Mouse (Mus musculus) stomach, postnatal 0 days (tissue): ENCODE results near the gene Dnpep. TPM values are rescaled to one million over a fixed set of nuclear protein-coding genes. Genes with fewer than 3 reads are reported as not detected.
A peak's percentile ranks its signal among the peaks of the same experiment; 100 is the strongest.

Experiments
- ATAC-seq: fragments of 200-750 bp; cut with Nextera tagmentation; 2 replicates; pipeline ENCODE4 v1.8.0; 2017; ENCODE audit not compliant: low FRiP score, low TSS enrichment
- DNase-seq: peaks from one replicate; pipeline ENCODE4 v3.0.0-alpha.2; 2016; ENCODE audit warnings: low spot score
- H3K27ac ChIP-seq: fragments of 300-500 bp; sonication (generic); replicated peaks from 2 replicates; pipeline ENCODE4 v1.5.1; 2014; ENCODE audit warnings: mild to moderate bottlenecking, control low read depth
- H3K27me3 ChIP-seq: fragments of 300-500 bp; sonication (generic); 2 replicates; pipeline ENCODE4 v1.6.1; 2014; ENCODE audit warnings: low read length; ENCODE audit not compliant: control insufficient read depth, insufficient read depth
- H3K36me3 ChIP-seq: fragments of 300-500 bp; sonication (generic); 2 replicates; pipeline ENCODE4 v1.6.1; 2014; ENCODE audit warnings: low read length, mixed read lengths; ENCODE audit not compliant: control insufficient read depth, insufficient read depth
- H3K4me1 ChIP-seq: fragments of 300-500 bp; sonication (generic); replicated peaks from 2 replicates; pipeline ENCODE4 v1.6.1; 2014; ENCODE audit warnings: antibody characterized with exemption; ENCODE audit not compliant: control insufficient read depth, insufficient read depth
- H3K4me2 ChIP-seq: fragments of 300-500 bp; sonication (generic); replicated peaks from 2 replicates; pipeline ENCODE4 v1.6.1; 2014; ENCODE audit warnings: low read depth, mild to moderate bottlenecking, control low read depth, moderate library complexity
- H3K4me3 ChIP-seq: fragments of 300-500 bp; sonication (generic); 2 replicates; pipeline ENCODE4 v1.5.1; 2014; ENCODE audit warnings: low read depth, low read length, control low read depth
- H3K9ac ChIP-seq: fragments of 300-500 bp; sonication (generic); 2 replicates; pipeline ENCODE4 v1.6.1; 2014; ENCODE audit warnings: mild to moderate bottlenecking, low read length, control low read depth, mixed read lengths
- H3K9me3 ChIP-seq: fragments of 300-500 bp; sonication (generic); 2 replicates; pipeline ENCODE4 v1.6.1; 2016; ENCODE audit warnings: low read length; ENCODE audit not compliant: control insufficient read depth
- CTCF ChIP-seq: IDR thresholded peaks from 2 replicates; pipeline ENCODE4 v1.5.1; 2016; ENCODE audit warnings: antibody characterized with exemption, low read depth, mild to moderate bottlenecking, moderate library complexity
- EP300 ChIP-seq: optimal IDR thresholded peaks from 2 replicates; pipeline ENCODE3; 2016; ENCODE audit warnings: antibody characterized with exemption
- WGBS: fragments of 180-500 bp; shearing (Covaris S2); extraction: QIAGEN DNeasy Blood & Tissue Kit; methylation state at CpG from one replicate; pipeline ENCODE4 v1.1.7; 2014; 5-methylcytosine and 5-hydroxymethylcytosine counted together
- polyA plus RNA-seq: library from polyadenylated mRNA; unstranded; fragments of >200 nt; fragmentation: Nextera tagmentation; extraction: Ambion mirVana; gene quantifications from 2 replicates; pipeline ENCODE4 v1.2.1, GENCODE M21; 2015

Dnpep gene
- polyA plus RNA-seq, 1 experiment from 2014 or later = 104 TPM

DNA sequence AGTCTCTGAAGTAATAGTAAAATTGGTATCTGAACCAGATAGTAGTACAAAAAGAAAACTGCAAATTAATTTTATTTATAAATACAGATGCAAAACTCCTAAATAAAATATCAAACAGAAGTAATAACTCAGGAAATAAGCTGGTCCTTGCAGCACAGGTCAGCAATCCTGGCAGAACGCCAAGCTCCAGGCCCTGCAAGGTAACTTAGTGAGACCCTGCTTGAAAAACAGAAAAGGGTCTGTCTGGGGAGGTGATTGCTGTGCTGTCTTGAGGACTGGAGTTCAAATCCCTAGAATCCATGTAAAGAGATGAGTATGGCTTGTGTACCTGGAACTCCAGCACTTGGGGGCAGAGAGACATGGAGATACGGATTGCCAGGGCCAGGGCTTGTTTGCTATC lies 13.1 kb downstream of the Dnpep start:
- no peaks in the 10 kb centered on the region for H3K4me1 ChIP-seq
- H3K36me3 ChIP-seq = peaks cover 11% of the 10 kb centered on the region
- no peak for DNase-seq
- no peak overlapping the region for H3K27ac ChIP-seq
- TF ChIP-seq CTCF = no peak
- TF ChIP-seq EP300 = no peak
- no peak for ATAC-seq
- H3K4me3 ChIP-seq = no peak overlapping the region
- 67% methylated on average over 2 of the region's 2 CpGs for WGBS
- no peak overlapping the region for H3K4me2 ChIP-seq
- H3K27me3 ChIP-seq = no peaks in the 10 kb centered on the region
- no peaks in the 10 kb centered on the region for H3K9me3 ChIP-seq
- no peak overlapping the region for H3K9ac ChIP-seq

DNA sequence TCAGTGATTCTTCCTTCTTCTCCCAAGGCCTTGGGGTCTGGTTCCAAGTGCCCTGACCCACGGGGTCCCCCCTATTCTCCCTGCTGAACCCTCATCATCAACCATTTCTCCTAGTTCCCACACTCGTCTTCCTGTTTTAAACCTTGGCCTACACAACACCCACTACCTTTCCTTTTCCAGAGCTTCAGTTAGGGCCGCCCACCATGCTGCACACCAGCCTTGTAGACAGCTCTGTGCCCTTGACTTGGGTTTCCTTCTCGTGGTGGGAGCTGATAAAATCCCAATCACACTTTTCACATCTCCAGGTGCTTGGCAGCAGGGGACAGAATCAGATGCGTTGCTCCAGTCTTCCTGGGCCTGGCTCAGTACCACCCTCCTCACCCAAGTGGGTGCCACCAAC lies 23.5 kb downstream of the Dnpep start:
- no peak for TF ChIP-seq EP300
- no peak for TF ChIP-seq CTCF
- Histone ChIP-seq H3K4me1 (peaks cover 3% of the 10 kb centered on the region; the same call in 1 of the 2 replicates), H3K4me2 (no peak overlapping the region), H3K9ac (no peak overlapping the region), H3K9me3 (no peaks in the 10 kb centered on the region), H3K4me3 (no peak overlapping the region), H3K27me3 (no peaks in the 10 kb centered on the region), H3K27ac (no peak overlapping the region), H3K36me3 (no peaks in the 10 kb centered on the region)
- DNase-seq (no peak), ATAC-seq (no peak)
- 71% methylated on average over 5 of the region's 5 CpGs for WGBS

GRCm38 (mm10) chr1:75293331-75293701 lies 24.5 kb downstream of the Dnpep start:
- no peak overlapping the region for H3K4me2 ChIP-seq
- ATAC-seq (peak; percentile 15; the same call in 1 of the 2 replicates), DNase-seq (no peak)
- no peak overlapping the region for H3K9ac ChIP-seq
- H3K9me3 ChIP-seq = no peaks in the 10 kb centered on the region
- H3K4me1 ChIP-seq = peaks cover 3% of the 10 kb centered on the region; the same call in 1 of the 2 replicates
- H3K4me3 ChIP-seq = no peak overlapping the region
- 80% methylated on average over 5 of the region's 5 CpGs for WGBS
- H3K27ac ChIP-seq = no peak overlapping the region
- H3K27me3 ChIP-seq = no peaks in the 10 kb centered on the region
- TF ChIP-seq CTCF = no peak
- TF ChIP-seq EP300 = no peak
- H3K36me3 ChIP-seq = no peaks in the 10 kb centered on the region

GRCm38 (mm10) chr1:75292476-75293330 lies 25.1 kb downstream of the Dnpep start:
- 20% methylated on average over 12 of the region's 12 CpGs for WGBS
- H3K36me3 ChIP-seq = no peaks in the 10 kb centered on the region
- H3K9ac ChIP-seq = no peak overlapping the region
- H3K27me3 ChIP-seq = no peaks in the 10 kb centered on the region
- H3K9me3 ChIP-seq = no peaks in the 10 kb centered on the region
- H3K4me1 ChIP-seq = peaks cover 3% of the 10 kb centered on the region; the same call in 1 of the 2 replicates
- TF ChIP-seq CTCF (no peak), EP300 (no peak)
- H3K27ac ChIP-seq = no peak overlapping the region
- peak; percentile 40; the same call in 1 of the 2 replicates for ATAC-seq
- H3K4me2 ChIP-seq = no peak overlapping the region
- no peak for DNase-seq
- no peak overlapping the region for H3K4me3 ChIP-seq

- ATAC-seq = no peak
- DNase-seq = no peak
- Histone ChIP-seq H3K9me3 (no peaks in the 10 kb centered on the region), H3K4me3 (no peak overlapping the region), H3K27ac (no peak overlapping the region), H3K4me2 (no peak overlapping the region), H3K36me3 (no peaks in the 10 kb centered on the region), H3K9ac (no peak overlapping the region), H3K27me3 (no peaks in the 10 kb centered on the region), H3K4me1 (peaks cover 3% of the 10 kb centered on the region; the same call in 1 of the 2 replicates)
- TF ChIP-seq CTCF (no peak), EP300 (no peak)
- 84% methylated on average over 8 of the region's 8 CpGs for WGBS
Observed at GRCm38 (mm10) chr1:75291321-75291720, 26.5 kb downstream of the Dnpep start.

DNA sequence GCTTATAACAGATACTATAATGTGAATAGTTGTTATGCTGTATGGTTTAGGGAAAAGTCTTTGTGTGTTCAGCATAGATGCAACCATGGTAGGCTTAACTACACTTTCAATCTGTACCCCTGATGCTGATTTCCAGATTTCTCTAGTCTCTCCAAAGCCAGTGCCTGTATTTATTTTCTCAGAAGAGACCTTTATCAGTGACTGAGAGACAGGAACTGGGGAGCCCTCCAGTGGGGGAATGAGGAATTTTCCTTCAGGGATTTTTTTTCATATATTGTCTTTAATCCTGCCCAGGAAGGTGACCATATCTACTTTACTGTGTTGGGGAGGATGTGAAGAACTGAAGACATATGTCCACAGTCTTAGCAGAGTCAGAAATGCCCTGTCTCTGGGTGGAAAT lies 27.2 kb downstream of the Dnpep start:
- Histone ChIP-seq H3K4me1 (peaks cover 3% of the 10 kb centered on the region; the same call in 1 of the 2 replicates), H3K9ac (no peak overlapping the region), H3K36me3 (no peaks in the 10 kb centered on the region), H3K27me3 (no peaks in the 10 kb centered on the region), H3K4me3 (no peak overlapping the region), H3K4me2 (no peak overlapping the region), H3K27ac (no peak overlapping the region), H3K9me3 (no peaks in the 10 kb centered on the region)
- DNase-seq = no peak
- no peak for ATAC-seq
- TF ChIP-seq CTCF (peak; percentile 62), EP300 (no peak)
